Mouse (Mus musculus) sigmoid colon, adult 10 weeks (tissue): ENCODE measurements around the gene Pou2f1. TPM values are rescaled to one million over a fixed set of nuclear protein-coding genes. Genes with fewer than 3 reads are reported as not detected.

Experiments
- polyA plus RNA-seq: library from polyadenylated mRNA; stranded (reverse); fragments of 350-450 nt; fragmentation: Illumina TruSeq; extraction: RNeasy Lipid Tissue Mini Kit (QIAGEN cat#74804); gene quantifications from one replicate; pipeline ENCODE4 v1.2.3, GENCODE M21; 2014; ENCODE audit warnings: low read depth, low replicate concordance

Gene Pou2f1
- polyA plus RNA-seq = 21.3 TPM

DNA sequence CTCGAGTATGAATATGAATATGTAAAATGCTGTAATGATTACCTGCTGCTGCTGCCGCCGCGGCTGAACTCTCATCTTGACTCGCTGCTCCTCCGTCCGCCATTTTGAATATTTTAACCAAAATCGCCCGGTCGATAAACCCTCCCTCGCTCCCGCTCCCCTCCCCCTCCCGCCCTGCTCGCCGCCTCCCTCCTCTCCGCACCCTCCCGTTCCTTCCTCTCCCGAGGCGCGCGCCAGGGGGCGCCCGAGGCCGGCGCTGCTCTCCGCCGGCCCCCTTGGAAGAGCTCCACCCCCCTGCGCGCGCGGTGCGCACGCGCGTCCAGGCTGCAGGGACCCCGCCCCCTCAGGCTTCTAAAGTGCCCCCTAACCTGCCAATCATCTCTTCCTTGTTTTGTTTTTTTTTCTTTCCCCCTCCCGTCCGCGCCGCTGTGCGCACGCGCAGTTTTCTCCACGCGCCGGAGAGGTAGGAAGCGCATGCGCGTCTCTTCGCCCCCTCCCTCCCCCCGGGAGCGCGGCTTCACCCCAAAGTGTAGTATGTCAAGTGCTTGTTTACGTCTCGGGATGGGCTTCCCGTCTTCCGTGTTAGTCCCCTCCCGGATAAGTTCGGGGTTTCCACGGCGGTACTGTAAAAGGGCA is at the start of gene Pou2f1:
Pou2f1 (minus strand) TSS at position 159 of the 636 bp plus-strand sequence.

Other genes starting within 250 kb of the Pou2f1 start
- 131 TPM for gene Creg1, start 238.9 kb downstream of the Pou2f1 start, polyA plus RNA-seq
- gene Cd247, start 214.0 kb downstream of the Pou2f1 start, polyA plus RNA-seq = 0.32 TPM
- gene Dusp27, start 125.2 kb upstream of the Pou2f1 start, polyA plus RNA-seq = 0.09 TPM
- gene Gpa33, start 127.6 kb upstream of the Pou2f1 start, polyA plus RNA-seq = 178 TPM
- gene Mael, start 236.1 kb upstream of the Pou2f1 start, polyA plus RNA-seq = not detected